Mouse (Mus musculus) embryonic stem cell, embryonic (primary cell): Measurements from ENCODE around the gene Gm14632.
"Not testable (repeated sequence)": the region's sequence is repeated elsewhere in the genome, so short reads cannot be mapped to it uniquely, and the experiment has no call there.

ENCODE experiments used
- CTCF ChIA-PET, 4 experiments: fragments of 300-600 bp in 2 of 4; fragments of 350-600 bp in 2 of 4; sonication (Branson Sonifier 250); formaldehyde crosslinking; loops; one replicate each; lab custom pipeline; 2022; ENCODE audit warnings: inconsistent platforms in 2 of 4; lab: Charles Lee
- POLR2A ChIA-PET, 4 experiments: fragments of 300-600 bp in 2 of 4; fragments of 350-600 bp in 2 of 4; sonication (Branson Sonifier 250); formaldehyde crosslinking; loops; one replicate each; lab custom pipeline; 2022; ENCODE audit warnings: antibody characterized with exemption in 4 of 4, inconsistent platforms in 1 of 4; lab: Charles Lee

Gene Gm14632

GRCm38 (mm10) chrX:30329472-30329871 is at the start of gene Gm14632:
TSS of gene Gm14632 (plus strand) at chrX:30329772.
- CTCF ChIA-PET, POLR2A ChIA-PET: not testable (repeated sequence)
